Mouse (Mus musculus) forebrain, embryonic 10.5 days (tissue): ENCODE data around the gene Inpp5k. TPM values are rescaled to one million over a fixed set of nuclear protein-coding genes. Genes with fewer than 3 reads are reported as not detected.

ENCODE experiments used
- DNase-seq: peaks from one replicate; pipeline ENCODE4 v3.0.0-alpha.2; 2017; ENCODE audit warnings: low spot score; ENCODE audit errors: extremely low spot score
- H3K27ac ChIP-seq: fragments of 300-500 bp; sonication (generic); 2 replicates; pipeline ENCODE4 v1.5.1; 2016; ENCODE audit warnings: mild to moderate bottlenecking
- H3K27me3 ChIP-seq: fragments of 300-500 bp; sonication (generic); 2 replicates; pipeline ENCODE4 v1.6.1; 2016; ENCODE audit warnings: mild to moderate bottlenecking; ENCODE audit not compliant: poor library complexity, severe bottlenecking
- H3K36me3 ChIP-seq: fragments of 300-500 bp; sonication (generic); replicated peaks from 2 replicates; pipeline ENCODE4 v1.6.1; 2016; ENCODE audit warnings: mild to moderate bottlenecking, moderate library complexity
- H3K4me1 ChIP-seq: fragments of 300-500 bp; sonication (generic); 2 replicates; pipeline ENCODE4 v1.6.1; 2016
- H3K4me3 ChIP-seq: fragments of 300-500 bp; sonication (generic); 2 replicates; pipeline ENCODE4 v1.5.1; 2016; ENCODE audit warnings: mild to moderate bottlenecking, moderate library complexity
- H3K9me3 ChIP-seq: fragments of 300-500 bp; sonication (generic); 2 replicates; pipeline ENCODE4 v1.6.1; 2016; ENCODE audit warnings: mild to moderate bottlenecking, moderate library complexity
- WGBS: fragments of 180-500 bp; shearing (Covaris S2); methylation state at CpG from one replicate; pipeline ENCODE4 v1.1.7; 2016; 5-methylcytosine and 5-hydroxymethylcytosine counted together
- polyA plus RNA-seq: library from polyadenylated mRNA; unstranded; fragments of >200 nt; fragmentation: Nextera tagmentation; extraction: Ambion mirVana; gene quantifications from 2 replicates; pipeline ENCODE4 v1.2.1, GENCODE M21; 2016

The Inpp5k gene
- polyA plus RNA-seq, 1 experiment from 2014 or later: 14.1 TPM

DNA sequence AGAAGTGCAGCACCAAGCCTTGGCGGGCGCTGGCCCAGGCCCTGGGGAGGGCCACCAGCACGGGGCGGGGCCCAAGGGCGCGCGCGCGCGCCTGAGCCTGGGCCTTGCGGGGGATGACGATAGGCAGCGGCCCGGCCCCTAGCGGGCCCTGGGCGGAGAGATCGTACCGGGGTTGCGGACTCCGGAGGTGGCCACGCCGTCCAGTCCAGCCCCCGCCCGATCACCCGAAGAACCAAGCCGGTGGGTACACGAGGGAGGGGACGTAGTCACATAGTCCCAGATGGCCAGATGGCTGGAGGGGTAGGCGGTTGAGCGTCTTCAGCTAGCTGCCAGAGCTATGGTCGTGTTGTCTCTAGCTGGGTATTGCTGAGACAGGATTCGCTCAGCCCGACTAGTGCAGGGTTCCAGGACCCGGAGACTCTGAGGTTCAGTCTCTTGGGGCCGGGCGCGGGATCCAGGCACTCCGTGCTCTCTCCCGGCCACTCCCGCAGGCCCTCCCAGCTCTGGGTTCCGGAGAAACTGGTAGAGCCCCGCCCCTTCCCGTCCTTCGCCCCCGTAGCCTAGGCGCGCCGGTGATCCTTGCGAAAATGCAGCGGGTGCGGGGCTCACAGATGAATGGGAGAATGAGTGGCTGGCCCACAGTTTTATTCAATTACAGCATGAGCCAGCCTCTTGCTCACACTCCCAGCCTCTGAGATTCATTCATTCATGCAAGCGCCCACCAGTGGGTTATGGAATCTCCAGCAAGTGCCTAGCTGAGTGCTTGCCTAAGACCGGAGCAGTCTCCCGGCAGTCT is 20.8 kb downstream of the Inpp5k start:
- H3K4me1 ChIP-seq: peaks cover 62% of the 10 kb centered on the region
- H3K27ac ChIP-seq: peak overlapping the region; percentile 88
- under 1% methylated on average over 54 of the region's 54 CpGs for WGBS

DNA sequence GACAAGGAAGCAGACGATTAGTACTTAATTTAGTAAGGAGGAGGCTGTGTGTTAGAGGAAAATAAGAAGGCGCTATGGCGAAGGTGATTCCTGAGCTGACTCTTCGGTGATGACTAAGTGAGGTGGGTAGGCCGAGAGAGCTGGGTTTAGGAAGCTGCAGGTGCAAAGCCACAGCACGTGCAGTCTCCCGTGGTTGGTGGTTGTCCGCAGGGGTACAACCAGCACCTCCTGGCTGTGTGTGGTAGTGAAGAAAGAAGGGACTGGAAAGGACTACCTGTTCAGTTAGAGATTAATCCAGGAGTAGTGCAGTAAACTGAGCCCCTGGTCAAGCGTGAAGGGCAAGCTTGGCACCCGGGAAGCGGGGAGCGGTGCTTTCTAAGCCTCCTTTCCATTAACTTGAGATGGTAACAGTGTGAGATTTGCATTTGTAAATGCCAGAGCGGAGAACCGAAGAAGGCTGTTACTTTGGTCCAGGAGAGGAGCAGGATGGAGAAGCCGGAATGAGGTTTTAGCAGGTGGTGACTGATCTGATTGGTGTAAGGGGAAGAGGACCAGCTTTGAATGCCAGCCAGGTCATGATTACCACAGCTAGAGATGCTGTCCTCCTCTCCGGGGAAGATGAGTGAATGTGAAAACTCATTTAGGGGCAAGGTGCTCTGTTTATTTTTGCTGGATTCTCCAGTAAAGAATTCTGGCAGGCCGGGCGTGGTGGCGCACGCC is 21.6 kb downstream of the Inpp5k start:
- no peaks in the 10 kb centered on the region for H3K9me3 ChIP-seq
- H3K4me3 ChIP-seq: peak overlapping the region; percentile 64
- peaks cover 65% of the 10 kb centered on the region for H3K4me1 ChIP-seq
- peaks cover 62% of the 10 kb centered on the region for H3K27me3 ChIP-seq
- H3K27ac ChIP-seq: peak overlapping the region; percentile 88; the same call in 1 of the 2 replicates
- no peak for DNase-seq
- 20% methylated on average over 20 of the region's 20 CpGs for WGBS
- H3K36me3 ChIP-seq: no peaks in the 10 kb centered on the region

More for the DNA sequence above, 20.8 kb downstream of the Inpp5k start:
- DNase-seq: peak; percentile 77
- H3K9me3 ChIP-seq: no peaks in the 10 kb centered on the region
- H3K27me3 ChIP-seq: peaks cover 55% of the 10 kb centered on the region
- H3K4me3 ChIP-seq: peak overlapping the region; percentile 64
- H3K36me3 ChIP-seq: no peaks in the 10 kb centered on the region

DNA sequence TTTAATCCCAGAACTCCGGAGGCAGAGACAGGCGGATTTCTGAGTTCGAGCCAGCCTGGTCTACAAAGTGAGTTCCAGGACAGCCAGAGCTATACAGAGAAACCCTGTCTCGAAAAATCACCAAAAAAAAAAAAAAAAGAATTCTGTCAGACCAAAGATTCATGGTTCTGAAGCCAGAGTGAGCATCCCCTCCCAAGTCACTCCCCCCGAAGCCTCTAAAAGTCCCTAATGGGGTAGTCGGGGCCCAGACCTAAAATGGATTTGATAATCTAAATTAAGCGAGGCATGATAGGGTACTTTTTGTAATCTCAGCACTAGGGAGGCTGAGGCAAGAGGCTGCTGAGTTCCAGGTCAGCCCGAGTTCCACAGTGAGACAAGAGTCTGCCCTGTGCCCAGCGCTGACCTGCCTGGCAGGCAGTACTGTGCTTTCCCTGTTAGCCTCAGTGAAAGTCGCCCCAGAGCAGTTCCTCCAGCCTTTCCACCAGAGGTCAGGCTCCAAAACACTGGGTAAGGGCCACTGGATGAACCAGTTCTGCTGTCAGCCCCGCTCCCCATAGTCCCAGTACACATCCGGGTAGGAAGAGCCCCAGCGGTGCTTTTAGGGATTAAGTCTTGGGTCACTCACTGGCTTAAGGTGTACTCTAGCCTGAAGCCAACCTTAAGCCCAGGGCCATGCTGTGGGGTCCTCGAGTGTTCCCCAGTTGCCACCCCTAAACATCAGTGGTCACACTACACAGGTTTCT is 22.3 kb downstream of the Inpp5k start:
- H3K4me1 ChIP-seq: peaks cover 65% of the 10 kb centered on the region

DNA sequence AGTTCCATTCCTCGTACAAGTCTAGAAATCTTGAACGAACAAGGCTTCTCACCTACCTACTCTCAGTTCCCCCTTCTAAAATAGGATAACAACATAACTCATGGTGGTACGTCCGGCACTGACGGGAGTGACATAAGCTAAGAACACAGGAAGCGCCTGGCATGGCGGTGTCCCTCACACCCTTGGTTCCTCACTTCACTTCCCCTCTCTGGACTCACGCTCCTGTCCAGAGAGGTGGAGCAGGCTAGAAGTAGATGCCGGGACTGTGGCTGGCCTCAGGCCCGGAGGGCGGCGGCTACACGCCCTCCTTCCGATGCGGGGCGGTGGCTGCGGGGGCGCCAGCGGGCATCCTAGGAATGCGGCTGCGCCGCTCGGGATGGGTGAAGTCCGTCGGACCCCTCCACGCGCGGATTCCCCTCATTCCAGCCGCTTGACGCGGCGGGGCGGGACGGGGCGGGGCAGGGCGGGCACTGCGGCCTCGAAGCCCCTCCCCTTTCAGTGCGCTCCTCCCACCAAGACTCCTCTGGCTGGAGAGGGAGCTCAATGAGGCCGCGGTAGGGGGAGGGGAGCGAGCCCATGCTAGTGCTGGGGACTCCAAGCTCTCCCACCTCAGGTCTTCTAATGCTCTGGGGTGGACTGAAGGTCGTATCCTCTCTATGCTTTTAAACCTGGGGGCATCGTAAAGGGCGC is 23.1 kb downstream of the Inpp5k start:
- Histone ChIP-seq H3K27ac (peak overlapping the region; percentile 81), H3K9me3 (no peaks in the 10 kb centered on the region), H3K4me3 (peak overlapping the region; percentile 82), H3K4me1 (peaks cover 65% of the 10 kb centered on the region), H3K36me3 (peaks cover 10% of the 10 kb centered on the region), H3K27me3 (peaks cover 64% of the 10 kb centered on the region)
- DNase-seq: peak; percentile 85
- under 1% methylated on average over 45 of the region's 45 CpGs for WGBS

More for the DNA sequence above, 22.3 kb downstream of the Inpp5k start:
- H3K4me3 ChIP-seq: peak overlapping the region; percentile 82
- no peak for DNase-seq
- H3K27me3 ChIP-seq: peaks cover 64% of the 10 kb centered on the region
- H3K9me3 ChIP-seq: no peaks in the 10 kb centered on the region
- H3K27ac ChIP-seq: peak overlapping the region; percentile 81; the same call in 1 of the 2 replicates
- 25% methylated on average over 14 of the region's 14 CpGs for WGBS
- H3K36me3 ChIP-seq: peaks cover 5% of the 10 kb centered on the region; the same call in 1 of the 2 replicates

DNA sequence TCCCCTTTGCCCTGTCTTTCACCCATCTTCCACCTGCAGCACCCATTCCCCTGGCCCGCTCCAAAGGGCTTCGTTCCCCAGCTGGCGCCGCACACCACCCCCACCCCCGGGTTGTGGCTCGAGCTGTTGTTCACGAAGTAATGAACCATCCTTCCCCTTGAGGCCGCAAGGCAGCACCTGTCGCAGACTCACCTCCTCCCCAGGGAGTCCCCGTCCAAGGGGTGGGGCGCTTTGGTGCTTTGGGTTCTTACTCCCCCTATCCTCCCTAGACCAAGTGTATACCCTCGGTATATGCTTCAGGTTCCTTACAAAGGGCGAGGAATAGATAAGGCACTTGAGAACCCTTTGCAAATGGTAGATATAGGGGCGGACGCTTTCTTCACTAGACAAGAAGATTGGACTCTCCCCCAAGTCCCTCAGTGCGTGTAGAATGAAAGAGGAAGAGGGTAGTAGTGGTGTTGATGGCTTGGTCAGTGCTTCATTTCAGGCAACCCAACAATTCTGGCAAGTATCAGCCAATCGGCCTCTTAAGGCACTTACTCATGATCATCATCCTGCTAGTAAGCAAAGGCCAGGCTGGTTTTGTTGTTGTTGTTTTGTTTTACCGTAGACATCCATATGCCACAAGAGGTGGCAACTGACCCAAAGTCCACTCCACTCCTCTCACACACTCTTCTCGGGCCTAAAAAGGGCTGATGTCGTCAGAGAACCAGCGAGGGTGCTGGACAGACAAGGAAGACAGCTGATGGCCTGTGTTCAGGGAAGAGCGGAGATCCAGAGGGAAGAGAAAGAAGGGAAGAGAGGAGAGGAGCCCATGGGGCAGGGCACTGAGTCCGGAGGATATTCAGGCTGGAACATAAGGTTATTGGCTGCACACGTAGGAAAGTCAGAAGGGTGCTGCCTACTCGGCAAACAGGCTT is 23.9 kb downstream of the Inpp5k start:
- Histone ChIP-seq H3K4me3 (peak overlapping the region; percentile 82), H3K36me3 (peaks cover 12% of the 10 kb centered on the region), H3K27me3 (peaks cover 64% of the 10 kb centered on the region), H3K27ac (peak overlapping the region; percentile 81), H3K4me1 (peaks cover 65% of the 10 kb centered on the region), H3K9me3 (no peaks in the 10 kb centered on the region)
- DNase-seq: no peak
- whole genome bisulfite sequencing: 39% methylated on average over 25 of the region's 25 CpGs

DNA sequence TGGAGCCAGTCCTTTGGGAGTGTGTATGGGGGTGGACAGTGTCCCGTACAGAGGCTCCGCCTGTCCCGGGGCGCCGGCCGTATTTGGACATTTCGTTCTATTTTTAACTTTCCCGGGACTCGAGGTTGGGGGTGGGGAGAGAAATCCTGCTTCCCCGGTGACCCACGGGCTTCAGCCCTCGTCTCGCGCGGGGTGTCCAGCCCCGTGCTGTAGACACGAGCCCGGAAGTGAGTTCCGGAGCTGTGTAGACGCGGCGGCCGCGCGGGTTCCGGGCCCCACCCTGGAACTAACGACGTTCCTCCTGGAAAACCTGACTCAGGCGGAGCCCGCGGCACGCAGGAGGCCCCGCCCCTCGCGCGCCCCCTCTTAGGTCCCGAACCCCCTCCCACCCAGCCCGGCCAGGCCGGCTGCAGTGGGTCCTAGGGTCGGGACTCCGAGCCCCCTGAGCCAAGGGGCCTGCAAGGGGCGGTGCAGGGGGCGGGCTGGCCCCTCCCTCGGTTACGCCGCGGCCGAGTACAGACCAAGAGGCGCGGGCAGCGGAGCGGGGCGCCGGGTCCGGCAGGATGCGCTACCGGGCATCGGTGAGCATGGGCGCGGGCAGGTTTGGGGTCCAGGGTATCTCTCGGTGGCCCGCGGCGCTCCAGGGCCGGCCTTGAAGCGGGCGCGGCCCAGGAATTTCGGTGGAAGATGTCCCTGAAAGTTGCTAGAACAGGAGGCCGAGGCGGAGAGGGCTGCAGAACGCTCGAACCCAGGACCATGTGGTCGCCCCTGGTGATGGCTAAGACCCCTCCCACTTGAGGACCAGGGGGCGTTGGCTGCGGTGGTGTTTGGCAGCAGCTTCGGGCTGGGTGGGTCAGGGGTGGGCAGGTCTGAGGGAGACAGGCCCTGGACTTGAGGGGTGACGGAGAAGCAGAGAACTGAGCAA is 25.1 kb downstream of the Inpp5k start:
- Histone ChIP-seq H3K27me3 (peaks cover 57% of the 10 kb centered on the region), H3K9me3 (no peaks in the 10 kb centered on the region), H3K4me1 (peaks cover 58% of the 10 kb centered on the region)

DNA sequence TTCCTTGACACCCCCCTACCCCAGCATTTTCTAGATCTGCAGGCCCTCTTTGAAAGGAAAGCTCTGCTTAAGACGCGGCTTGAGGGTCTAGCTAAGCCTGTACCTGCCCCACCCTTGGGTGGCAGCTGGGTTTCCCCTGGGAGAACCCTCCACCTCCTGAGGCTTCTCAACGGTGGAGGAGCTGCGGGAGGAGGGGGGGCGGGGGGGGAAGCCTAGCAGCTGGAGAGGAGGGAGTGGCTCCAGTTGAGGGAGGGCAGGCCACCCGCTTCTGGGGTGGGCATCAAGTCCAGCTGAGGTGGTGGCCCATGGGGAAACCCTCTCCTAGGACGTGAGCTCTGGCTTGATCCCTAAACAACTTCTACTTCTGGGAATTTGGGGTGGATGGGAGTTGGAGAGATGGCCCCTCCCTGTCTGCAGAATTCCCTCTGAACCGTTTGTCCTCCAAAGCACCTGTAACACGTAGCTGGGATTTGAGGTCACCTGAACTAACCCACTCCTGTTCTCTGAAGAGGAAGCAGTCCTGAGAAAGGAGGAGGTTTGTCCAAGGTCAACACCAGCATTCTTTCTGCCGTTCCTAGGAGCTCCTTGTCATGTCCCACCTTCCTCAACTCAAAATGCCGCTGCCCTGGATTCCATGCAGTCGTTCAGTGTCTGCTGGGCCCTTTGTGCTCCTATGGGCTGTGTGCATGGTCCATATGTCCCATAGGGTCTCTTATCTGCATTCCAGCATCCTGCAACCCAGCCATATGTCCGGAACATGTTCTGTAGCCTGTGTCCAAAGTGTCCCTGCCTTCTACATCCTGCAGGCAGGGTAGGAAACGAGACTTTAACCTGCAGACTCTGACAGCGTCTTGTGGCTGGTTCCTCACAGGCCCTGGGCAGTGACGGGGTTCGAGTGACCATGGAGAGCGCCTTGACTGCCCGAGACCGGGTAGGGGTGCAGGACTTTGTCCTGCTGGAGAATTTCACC is 26.1 kb downstream of the Inpp5k start:
- Histone ChIP-seq H3K4me3 (peak overlapping the region; percentile 82), H3K9me3 (no peaks in the 10 kb centered on the region), H3K4me1 (peaks cover 49% of the 10 kb centered on the region), H3K27ac (peak overlapping the region; percentile 87; the same call in 1 of the 2 replicates), H3K27me3 (peaks cover 56% of the 10 kb centered on the region), H3K36me3 (peaks cover 31% of the 10 kb centered on the region)
- no peak for DNase-seq
- 67% methylated on average over 19 of the region's 20 CpGs for WGBS

More for the DNA sequence above, 25.1 kb downstream of the Inpp5k start:
- 2% methylated on average over 78 of the region's 78 CpGs for WGBS
- Histone ChIP-seq H3K27ac (peak overlapping the region; percentile 87), H3K4me3 (peak overlapping the region; percentile 82), H3K36me3 (peaks cover 22% of the 10 kb centered on the region)
- DNase-seq: peak; percentile 63

DNA sequence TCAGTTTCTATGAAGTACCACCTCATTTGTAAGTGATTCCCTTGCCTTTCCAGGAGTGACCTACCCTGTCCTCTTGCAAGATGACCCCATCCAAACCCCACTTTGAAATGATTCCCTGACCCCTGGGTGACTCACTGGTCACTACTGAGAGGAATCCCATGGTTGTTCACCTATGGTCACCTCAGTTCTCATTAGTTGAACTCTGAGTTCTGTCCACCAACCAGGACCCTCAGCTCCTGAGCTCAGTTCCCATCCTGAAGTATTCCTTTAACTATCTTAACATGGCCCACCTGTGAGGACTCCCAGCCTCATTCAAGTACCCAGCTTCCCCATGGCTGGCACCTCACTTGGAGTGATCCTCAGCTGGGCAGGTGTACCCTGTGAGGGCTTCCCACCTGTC is 27.1 kb downstream of the Inpp5k start:
- H3K4me3 ChIP-seq: no peak overlapping the region
- peaks cover 40% of the 10 kb centered on the region for H3K4me1 ChIP-seq
- no peak overlapping the region for H3K27ac ChIP-seq
- no peak for DNase-seq
- peaks cover 40% of the 10 kb centered on the region for H3K36me3 ChIP-seq
- H3K27me3 ChIP-seq: peaks cover 46% of the 10 kb centered on the region
- no peaks in the 10 kb centered on the region for H3K9me3 ChIP-seq

DNA sequence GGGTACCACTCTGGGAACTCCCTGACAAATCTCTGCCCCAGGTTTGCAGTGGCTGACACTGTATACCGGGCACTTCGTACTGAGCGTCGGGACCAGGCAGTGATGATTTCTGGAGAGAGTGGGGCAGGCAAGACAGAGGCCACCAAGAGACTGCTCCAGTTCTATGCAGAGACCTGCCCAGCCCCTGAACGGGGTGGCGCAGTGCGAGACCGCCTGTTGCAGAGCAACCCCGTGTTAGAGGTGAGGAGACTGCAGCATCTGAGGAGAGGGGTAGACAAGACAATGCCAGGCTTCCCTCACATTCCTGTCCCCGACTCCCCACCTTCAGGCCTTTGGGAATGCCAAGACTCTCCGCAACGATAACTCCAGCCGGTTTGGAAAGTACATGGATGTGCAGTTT is 27.5 kb downstream of the Inpp5k start:
- DNase-seq: no peak
- Histone ChIP-seq H3K36me3 (peaks cover 40% of the 10 kb centered on the region), H3K9me3 (no peaks in the 10 kb centered on the region), H3K27ac (no peak overlapping the region), H3K27me3 (peaks cover 42% of the 10 kb centered on the region), H3K4me3 (no peak overlapping the region), H3K4me1 (peaks cover 36% of the 10 kb centered on the region)
- WGBS: 93% methylated on average over 13 of the region's 13 CpGs
